Mouse (Mus musculus): ENCODE measurements around the gene Fam187b.

The Fam187b gene

GRCm38 (mm10) chr7:31017104-31017901 is 43.7 kb downstream of the Fam187b start:
- no peak for DNase-seq

- DNase-seq = no peak
These were observed 55.0 kb downstream of the Fam187b start for GRCm38 (mm10) chr7:31028609-31029008.

DNA sequence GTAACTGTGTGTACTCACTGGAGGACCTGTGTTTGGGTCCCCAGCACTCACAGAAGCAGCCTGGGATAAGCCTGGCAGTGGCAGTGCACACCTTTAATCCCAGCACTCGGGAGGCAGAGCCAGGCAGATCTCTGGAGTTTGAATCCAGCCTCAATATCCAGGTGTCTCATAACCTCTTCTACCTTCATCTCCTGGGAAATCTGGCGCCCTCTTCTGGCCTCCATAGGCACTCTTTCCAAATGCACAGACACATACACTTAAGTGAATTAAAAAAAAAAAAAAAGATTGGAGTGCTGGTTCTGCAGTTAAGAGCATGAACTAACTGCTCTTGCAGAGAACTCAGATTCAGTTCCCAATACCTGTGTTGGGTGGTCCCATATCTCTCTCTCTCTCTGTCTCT is 57.1 kb downstream of the Fam187b start:
- DNase-seq = no peak

DNA sequence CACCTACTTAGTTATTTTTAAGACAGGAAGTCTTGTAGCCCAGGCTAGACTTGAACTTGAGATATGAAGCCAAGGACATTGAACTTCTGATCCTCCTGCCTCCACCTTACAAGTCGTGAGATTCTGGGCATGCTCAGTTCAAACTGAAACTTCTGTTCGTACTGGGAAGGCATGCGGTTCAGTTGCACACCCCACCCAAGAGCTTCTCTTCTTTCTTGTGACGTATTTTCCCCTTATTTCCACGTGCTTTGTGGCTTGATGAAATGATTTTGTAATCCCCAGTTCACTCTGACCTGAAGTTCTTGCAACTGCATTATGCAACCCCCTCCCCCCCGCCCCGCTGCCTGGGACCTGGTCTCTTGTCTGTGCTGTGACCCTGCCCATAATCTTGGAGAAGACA is 58.1 kb downstream of the Fam187b start:
- no peak for DNase-seq

DNA sequence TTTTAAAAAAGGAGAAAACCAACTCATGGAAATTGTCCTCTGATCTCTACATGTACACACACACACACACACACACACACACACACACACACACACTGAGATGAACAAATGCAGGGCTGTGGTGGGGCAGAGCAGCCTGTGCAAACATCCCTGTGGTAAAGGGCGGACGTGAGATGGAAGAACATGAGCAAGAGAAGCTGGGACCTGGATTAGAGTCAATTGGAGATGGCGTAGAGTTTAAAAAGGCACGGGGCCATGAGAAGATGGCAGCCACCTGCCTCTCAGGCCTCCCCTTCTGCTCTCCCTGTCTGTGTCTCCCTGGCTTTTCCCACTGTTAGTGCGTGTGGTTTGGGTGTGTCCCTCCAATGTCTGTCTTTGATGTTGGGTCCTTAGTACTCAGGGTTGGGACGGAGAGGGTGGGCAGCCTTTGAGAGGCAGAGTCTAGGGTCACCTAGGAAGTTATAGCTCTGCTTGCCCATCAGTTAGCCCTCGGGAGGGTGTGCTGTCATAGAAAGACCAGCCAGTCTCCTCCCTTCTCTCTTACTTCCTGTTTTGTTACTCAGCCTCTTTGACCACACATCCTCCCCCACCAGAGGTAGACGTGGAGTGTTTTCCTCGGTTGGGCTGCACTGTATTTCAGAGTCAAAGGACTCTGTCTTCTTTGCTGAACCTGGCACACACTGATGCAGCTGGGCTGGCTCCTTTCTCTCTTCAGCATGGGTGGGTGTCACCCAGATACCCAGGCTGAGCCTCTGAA is 60.0 kb downstream of the Fam187b start:
- DNase-seq = no peak

DNA sequence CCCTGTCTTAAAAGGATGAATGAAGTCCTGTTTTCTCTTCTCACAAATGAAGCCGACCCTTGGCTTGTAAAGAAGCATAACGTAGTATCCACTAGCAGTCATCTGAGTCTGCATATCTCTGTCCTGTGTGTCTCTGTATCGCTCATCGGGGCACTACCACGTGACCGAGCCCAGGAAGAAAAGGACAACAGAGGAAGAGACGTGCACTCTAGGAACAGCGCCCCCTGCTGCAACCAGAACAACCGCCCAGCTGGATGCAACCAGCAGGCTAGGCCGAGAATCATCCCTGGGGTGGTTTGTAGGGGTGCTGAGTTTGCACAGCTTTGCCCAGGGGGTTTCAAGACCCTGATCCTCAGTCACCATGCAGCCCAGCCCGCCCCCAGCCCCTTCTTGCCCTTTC is 61.2 kb downstream of the Fam187b start:
- no peak for DNase-seq

- no peak for DNase-seq
These were observed 61.7 kb downstream of the Fam187b start for GRCm38 (mm10) chr7:31035291-31035690.

GRCm38 (mm10) chr7:31036917-31037316 is 63.3 kb downstream of the Fam187b start:
- no peak for DNase-seq

DNA sequence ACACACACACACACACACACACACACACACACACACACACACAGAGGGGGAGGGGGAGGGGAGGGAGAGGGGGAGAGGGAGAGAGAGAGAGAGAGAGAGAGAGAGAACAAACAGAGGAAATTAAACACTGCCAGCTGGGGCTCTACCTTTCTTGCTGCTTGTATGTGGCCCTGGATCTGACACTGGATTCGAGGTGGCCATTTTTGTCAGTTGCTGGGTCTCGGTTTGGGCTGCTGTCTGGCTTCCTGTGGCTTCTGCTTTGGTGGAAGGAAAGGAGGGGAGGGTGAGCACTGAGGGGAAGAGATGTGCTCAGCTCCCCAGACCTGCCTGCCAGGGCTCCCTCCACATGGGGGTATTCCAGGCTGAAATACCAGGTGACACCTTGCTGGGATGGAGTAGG is 64.1 kb downstream of the Fam187b start:
- DNase-seq = no peak

DNA sequence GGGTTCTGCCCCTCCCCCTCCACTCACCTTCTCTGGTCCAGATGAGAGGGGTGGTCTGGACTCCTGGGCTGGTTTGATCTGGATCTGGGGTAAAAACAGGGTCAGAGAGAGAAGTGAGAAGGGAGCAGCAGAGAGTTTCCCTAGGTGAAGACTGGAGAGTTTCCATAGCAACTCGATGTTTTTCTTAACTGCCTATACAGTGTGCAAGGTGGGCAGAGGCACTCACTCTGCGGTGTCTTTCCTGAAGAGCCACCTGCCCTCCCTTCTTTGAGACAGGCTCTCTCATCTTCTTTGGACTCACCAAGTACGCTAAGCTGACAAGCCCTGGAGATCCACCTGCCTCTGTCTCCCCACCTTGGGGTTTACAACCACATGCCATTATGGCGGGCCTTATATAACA is 65.4 kb downstream of the Fam187b start:
- no peak for DNase-seq

Measured in cerebellum, postnatal 36 days (tissue).